Mouse (Mus musculus) heart, adult 2 months (tissue): ENCODE measurements around the gene H2afy.

Experiments used
- CTCF ChIP-seq: fragments of 200-600 bp; IDR thresholded peaks from 2 replicates; pipeline ENCODE4 v1.8.1; 2022; ENCODE audit warnings: antibody characterized with exemption, mild to moderate bottlenecking, moderate library complexity
- POLR2A ChIP-seq: fragments of 200-500 bp; IDR thresholded peaks from 2 replicates; pipeline ENCODE4 v1.6.1; 2011; ENCODE audit warnings: mild to moderate bottlenecking, low read depth, low read length, control low read depth; ENCODE audit not compliant: insufficient read depth

DNA sequence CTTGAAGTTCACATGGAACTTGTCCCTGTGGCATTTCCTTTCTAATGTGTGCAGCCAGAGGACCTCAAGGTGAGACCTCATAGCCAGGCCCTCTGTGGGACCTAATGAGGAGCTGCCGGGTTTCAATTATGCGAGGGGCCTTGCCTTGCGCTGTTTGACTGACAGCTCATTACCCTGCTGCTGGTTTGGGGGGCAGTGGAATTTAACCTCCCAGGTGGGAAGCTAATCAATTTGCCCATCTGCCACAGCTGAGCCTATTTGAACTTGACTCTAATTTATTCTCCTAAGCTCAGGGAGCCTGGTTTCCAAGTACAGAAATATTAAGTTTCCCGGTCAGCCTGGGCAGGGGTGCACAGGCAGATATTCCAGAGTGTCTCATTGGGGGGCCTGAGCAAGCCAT is 67.6 kb downstream of the H2afy start:
- TF ChIP-seq POLR2A (no peak), CTCF (no peak)
